Mouse (Mus musculus): ENCODE results near the gene Ctnnbl1. TPM values are rescaled to one million over a fixed set of nuclear protein-coding genes. Genes with fewer than 3 reads are reported as not detected.

Ctnnbl1 gene
- polyA plus RNA-seq, 2 experiments from 2014 or later = 71.0 to 71.9 TPM

DNA sequence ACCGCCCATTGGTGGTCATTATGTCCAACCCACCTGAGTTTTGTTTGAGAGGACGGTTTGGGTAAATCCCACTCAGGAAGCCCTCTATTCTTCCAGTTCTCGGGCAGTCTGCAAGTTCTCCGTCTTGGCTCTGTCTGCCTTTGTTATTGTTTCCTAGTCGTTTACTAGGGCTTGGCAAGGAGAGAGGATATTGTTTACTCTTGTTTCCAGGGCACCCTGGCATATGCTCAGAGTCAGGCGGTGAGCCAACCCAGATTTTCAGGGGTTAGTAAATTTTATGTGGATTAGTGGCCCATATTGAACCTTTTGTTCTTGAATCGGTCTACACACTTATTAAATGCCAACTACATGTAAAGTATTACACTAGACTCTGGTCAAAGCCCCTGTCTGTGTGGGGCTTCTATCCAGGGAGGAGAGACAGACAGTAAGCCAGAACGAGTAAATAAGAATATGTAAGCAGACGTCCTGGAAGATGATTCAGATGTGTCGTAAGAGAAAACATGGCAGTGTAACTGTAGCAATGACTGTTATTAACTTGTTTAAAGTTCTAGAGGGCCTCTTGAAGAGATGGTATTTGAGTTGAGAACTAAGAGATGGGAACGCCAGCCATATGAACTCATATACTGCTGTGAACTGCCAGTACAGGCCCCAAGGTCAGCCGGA is 13.9 kb downstream of the Ctnnbl1 start:
- no peak for ATAC-seq

DNA sequence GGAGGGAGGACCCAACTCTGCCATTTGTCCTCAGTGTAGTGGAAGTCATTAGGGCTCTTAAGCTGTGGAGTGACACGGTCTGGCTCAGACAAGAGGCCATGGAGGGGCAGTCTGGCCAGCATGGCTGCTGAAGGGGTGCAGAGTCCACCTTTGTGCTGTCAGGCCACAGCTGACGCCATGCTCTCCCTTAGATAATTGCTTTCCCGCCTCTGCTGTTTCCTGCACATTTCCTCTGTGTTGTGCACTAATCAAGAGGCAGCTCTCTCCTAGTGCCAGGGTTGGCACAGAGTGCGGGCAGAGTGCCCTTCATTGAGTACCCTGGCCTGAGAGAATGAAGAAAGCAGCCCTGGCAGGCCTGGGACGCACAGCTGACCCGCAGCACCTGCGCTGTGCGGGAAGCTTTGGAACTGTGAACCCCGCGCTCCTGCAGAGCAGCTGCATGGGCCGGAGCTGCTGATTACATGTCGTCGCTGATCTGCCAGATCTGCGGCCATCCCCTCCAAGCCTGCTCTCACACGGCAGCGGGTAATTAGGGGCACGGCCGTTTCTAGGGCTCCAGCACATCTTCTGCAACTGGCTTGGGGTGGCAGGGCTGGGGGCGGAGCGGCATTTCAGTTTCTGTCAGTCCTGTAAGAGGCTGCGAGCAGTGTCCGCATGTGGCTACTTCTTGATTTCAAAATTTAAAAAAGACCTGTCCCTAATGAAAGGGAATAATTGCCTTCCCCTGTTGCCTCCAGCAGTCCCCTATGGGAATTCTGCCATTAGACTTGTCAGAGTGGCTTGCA is 14.6 kb downstream of the Ctnnbl1 start:
- no peak for ATAC-seq

DNA sequence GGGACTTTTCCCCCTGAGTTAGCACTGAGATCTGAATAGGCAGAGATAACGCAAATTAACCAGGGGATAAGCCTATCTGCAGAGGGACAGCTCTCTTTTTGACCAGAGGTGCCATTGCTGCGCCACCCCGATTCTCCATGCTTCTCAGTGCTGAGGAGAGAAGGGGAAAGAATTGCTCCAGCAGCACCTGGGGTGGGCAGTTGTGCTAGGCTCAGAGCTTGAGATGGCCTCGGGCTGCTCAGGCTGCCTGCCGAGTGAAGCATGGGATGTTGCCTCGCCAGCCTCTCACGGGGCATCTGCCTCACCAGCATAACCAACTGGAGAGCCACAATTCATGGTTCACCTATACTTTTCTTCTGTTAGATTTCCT is 15.2 kb downstream of the Ctnnbl1 start:
- ATAC-seq = no peak

DNA sequence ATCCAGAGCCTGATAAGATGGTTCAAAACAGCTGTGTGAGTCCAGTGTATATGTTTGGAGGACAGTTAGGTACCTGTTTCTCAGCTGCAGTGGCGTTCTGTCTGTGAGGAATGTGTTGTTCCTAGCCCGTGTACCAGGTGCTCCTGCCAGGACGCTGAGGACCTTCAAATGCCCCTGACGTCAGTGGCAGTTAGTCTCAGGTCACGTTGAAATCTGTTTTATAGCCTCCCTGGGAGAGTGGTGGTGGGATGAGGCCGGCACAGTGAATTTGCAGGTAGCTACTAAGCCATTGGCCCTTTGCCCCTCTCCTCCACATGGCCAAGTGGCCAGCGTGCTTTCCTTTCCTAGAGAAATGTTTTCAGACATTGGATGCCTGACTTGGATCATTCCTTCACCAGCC is 18.6 kb downstream of the Ctnnbl1 start:
- ATAC-seq = no peak

DNA sequence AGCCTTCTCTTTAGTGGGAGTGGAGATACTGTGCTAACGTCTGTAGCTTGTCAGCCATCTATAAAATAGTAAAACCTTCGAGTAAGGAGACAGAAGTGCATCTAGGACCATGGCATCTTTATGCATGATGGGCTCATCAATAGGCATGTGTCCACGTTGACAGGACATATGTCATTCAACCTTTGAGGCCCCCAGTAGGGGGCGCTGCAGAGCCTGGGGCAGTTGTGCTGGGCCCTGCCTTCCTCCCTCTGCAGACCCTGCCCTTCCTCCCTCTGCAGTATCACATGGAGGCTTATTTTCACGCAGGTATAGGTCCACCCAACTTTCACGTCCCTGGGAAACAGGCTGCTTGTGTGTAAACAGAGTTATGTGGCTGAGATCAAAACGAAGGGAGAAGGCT is 19.0 kb downstream of the Ctnnbl1 start:
- no peak for ATAC-seq

DNA sequence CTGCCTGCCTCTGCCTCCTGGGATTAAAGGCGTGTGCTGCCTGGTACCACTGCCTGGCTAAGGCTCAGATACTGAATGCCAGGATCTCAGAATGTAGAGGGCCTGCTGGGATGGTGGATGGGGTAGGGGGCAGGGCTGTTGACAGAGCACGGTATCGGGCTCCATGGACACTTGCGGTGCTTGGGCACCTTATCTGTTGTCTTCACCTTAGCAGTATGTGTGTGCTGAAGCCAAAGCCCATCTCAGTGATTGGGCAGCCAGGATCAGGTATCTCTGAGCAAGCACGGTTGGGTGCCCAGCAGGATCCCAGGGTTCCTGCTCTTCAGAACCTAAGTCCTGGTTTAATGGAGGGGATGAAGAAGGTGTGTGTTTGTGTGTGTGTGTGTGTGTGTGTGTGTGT is 21.2 kb downstream of the Ctnnbl1 start:
- ATAC-seq = no peak

DNA sequence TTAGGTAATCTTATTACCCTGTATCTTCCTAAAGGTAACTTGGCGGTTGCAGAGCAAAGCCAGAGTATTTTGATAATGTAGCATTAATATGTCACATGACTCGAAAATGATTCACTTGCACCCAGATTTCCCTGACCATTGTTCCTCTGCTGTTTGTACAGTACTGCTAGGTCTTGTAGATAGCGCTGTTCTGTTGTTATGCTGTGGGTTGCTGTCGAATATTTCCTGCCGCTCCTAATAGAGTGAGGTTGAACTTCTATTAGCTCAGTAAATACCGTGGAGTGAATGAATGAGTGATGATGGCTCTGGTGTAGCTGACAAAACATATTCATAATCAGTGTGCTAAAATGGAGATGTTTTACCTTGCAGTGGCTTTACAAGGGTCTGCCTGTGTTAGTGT is 22.5 kb downstream of the Ctnnbl1 start:
- ATAC-seq = no peak

DNA sequence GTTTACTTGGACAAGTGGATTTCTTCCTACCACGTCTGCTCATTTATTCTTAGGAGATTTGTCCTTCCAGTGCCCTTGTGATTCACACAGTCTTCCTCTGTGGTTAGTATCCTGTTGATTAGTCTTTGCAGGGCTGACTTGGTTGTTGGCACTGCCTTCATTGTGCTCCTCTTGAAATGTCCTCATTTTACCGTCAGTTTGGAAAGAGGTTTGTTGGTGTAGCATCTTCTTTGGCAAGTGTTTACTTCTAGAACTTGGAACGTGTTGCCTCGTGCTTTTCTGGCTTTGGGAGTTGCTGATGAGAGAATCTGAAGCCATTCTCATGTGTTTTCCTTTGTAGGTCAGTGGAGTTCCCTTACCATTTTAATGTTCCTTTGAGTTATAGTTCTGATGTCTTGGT is 25.7 kb downstream of the Ctnnbl1 start:
- no peak for ATAC-seq

DNA sequence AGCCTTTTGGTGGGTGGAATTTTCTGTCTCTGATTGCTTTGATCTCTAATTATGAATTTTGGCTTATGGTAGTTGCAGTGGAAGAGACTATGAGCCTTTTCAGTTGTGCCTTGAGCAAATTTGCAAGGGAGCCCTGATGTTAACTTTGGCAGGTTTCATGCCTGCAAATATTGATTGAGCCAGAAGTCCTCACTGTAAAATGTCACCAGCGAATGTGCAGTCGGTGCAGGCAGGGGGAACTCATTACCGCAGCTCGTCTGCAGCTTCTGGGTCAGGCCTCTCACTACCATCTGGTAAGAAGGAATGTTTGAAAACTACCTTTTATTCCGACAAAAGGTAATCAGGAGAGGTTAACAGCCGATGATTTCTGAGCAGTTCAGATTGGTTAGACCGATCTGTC is 29.4 kb downstream of the Ctnnbl1 start:
- no peak for ATAC-seq

DNA sequence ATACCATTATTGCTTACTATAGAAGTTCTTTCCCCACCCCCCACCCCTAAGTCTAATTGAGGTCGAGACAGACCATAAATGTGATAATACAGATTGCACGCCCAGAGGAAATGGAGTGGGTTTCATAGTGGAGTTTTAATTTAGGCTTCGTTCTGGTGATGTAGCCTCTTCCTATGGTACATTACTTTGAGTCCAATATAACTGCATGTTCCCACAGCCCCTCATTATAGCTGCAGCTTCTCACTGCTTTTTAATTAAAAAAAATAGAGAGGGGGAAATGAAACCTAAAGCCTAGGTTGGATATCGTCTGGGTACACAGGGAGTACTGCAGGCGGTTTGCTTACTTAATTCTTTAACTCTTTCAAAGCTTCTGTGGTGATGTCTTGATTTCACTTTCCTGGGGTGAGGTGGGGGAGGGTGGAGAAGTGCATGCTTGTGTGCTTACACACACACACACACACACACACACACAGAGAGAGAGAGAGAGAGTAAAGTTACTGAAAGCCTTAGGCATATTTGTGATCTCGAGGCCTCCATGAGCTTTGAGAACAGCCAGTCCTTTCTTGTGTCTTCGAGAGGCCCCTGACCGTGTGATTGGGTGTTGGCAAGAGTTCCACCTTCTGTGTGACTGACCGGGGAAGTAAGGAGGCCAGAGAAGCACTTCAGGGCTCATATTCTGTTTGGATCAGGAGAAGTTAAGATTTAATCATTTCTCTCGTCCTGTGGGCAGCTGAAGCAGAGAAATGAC is 31.7 kb downstream of the Ctnnbl1 start:
- no peak for ATAC-seq

DNA sequence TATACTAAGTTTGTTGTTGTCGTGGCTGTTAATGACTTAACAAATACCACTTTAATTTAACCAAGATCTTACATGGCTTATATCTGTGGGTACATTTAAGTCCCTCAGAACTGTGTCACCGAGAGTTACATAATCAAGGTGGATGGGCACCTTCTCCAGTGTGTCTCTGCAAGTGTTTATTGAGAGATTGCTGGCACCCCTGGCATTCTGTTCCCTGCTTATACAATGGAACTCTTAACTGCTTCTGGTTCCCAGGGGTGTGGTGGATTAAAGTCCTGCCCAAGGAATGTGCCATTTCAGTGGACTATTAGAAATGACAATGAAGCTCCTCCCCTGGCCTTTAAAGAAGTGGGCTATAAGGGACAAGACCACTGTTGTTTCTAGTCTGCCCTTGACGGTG is 33.6 kb downstream of the Ctnnbl1 start:
- ATAC-seq = no peak

DNA sequence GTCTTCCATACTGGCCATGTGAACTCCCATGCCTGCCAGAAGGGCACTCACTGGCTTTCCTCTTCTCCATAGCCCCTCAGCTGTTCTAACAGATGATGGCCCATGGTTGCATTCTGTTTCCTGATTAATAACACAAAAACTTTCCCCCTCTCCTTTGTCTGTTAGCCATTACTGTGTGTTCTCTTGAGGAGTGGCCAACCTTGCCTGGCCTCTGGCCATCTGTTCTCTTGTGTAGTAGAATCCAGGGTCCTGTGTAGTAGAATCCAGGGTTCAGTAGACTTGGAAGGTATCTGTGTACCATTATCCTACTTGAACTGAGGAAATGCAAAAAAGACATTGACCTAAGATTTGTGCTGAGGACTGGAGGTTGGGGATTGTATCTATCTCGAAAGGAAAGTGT is 36.5 kb downstream of the Ctnnbl1 start:
- no peak for ATAC-seq

DNA sequence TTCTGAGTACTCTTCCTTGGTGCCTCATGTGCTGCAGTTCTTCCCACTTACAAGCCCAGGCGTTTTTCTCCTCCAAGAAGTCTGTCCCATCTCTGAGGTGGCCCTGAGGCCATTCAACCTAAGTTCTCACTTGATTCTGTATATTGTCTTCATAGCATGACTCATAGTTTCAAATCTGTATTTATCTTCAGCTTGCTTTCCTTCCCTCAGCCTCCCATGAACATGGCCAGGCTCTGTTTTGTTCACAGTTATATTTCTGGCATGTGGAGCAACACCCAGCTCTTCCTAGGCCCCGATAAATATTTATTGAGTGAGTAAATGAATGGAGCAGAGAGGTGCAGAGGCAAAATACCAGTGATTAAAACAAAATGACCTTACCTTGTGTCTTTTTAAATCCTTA is 38.8 kb downstream of the Ctnnbl1 start:
- no peak for ATAC-seq

DNA sequence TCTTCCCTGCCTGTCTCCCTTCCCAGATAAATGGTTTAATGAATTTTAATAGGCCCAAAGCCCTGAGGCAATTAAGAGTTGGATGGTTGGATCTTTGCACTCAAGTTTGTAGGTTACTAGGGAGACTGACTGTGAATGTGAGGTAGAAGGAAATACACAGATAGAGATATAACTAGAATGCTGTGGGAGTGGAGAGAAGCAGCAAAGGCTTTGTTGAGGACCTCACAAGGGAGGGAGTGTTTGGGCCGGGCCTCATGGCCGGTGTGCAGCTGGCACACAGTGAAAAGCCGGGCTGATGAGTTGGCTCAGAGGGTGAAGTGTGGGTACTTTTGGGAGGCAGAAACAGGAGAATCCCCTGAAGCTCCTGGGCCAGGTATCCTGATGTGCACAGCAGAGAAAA is 43.8 kb downstream of the Ctnnbl1 start:
- no peak for ATAC-seq

DNA sequence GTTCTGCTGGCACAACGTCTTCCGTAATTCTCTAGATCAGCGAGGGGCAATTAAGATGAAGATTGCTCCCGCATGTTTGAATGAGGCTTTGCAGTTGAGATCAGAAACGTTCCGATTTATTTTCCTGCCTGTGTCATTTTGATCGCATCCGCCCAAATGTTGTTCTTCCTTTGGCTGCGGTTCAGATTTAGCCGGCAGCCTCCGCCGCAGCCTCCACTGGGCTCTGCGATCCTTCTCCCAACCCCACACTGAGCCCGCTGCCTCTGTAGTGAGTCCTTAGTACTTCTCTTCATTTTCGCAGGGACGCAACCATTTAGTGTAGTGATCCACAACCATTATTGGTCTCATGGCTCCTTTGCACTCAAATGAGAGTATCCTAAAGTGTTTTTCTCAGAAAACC is 46.0 kb downstream of the Ctnnbl1 start:
- no peak for ATAC-seq

DNA sequence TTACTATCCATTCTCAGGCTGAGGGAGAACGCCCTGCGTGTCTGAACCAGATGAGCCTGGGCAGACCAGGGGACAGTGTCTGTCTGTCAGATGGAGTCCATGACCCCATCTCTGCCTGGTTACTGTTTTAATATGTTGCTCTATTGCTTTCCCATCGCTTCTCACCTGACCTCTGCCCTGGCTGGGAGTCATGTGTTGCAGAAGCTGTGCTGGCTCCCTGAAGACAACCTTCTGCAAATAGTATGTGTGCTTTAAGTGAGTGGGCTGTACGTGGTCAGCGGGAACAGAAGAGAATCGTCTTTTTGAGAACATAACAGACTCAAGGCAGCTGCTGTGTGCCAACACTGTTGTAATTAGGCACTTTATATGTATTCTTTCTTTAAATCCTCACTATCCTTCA is 47.0 kb downstream of the Ctnnbl1 start:
- no peak for ATAC-seq

DNA sequence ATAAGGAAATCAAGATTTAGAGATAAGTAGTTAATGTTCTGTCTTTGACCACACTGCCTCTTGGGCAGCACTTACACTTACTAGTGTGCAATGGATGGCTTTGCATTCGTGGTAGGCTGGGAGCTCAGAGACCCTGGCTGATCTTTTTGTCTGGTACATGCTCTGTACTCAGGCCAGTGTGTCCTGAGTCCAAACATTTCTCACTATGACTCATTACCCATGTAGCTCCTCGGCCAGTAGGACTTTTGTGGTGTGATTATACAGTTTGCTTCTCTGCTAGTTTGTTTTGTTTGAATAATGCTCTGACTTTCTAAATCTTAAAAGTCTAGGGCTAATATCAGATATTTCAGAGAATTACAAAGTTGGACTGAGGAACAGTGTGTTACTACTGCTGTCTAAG is 47.4 kb downstream of the Ctnnbl1 start:
- no peak for ATAC-seq

DNA sequence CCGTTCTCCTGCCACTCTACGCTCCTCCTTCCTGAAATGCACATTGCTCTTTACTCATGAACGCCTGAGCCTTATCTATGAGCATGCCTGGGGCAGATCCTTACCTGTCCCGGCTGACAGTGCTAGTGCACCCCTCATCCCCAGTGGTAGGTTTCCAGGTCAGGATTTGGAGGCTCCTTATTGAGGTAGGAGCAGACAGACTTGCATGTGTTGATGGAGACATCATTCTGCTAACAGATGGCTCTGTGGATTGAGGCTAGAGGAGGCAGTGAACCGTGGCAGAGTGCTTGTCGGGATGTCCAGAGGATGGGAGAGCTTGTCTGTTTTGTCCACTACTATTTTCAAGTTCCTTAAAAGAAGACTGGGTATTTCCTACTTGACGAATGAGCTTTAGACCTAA is 52.0 kb downstream of the Ctnnbl1 start:
- no peak for ATAC-seq

DNA sequence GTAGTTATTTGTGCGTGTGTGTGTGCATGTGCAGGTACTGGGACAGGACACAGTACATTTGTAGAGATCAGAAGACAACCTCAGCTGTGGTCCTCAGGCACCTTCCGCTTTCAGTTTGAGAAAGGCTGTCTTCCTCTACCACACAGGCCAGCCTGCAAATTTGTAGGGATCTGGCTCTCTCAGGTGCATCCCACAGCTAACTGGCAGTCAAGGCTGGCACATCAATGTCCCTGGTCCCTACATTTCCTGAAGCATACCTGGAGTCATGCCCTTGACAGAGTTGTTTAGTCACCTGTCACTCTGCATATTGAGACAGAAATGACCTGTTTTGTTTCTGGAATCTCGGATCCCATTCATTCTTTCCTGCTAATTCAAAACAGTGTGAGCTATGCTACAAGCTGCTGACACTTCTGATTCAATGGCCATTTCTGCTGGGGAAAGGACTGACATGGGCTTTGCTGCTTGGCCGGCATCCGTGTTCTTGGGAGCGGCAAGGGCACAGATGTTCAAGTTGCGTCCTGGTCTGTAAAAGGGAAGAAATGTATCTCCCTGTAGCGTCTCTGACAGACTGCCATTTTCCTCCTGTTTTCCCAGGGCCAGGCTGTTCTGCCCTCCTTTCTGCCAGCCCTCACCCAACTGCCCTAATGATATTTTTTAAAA is 53.8 kb downstream of the Ctnnbl1 start:
- ATAC-seq = no peak

DNA sequence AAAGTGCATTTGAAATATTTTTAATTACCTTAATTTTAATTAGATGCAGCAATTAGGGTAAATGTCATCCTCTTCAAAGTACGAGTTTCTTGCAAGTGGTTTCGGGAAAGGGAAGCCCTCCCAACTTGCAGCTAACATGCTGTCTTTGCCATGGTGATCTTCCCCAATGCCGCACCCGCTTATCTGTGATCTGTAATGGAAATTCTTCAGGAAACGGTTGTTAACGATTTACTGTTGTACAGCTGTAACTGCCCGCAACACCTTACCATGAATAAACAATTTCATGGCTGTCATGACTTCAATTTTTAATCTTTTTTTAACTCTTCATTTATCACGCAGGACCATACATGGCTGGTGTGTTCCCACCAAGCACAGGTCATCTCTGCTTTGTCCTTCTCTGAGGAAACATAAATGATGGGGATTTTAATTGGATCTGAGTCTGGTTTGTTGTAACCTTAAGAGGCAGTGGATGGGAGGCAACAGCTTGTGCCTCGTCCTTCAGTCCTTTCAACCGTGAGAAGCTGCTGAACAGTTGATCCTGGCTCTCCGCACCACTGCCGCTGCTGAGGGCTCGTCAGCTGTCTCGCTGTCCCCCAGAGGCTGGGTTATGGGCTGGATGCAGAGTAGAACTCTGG is 54.4 kb downstream of the Ctnnbl1 start:
- ATAC-seq = no peak

DNA sequence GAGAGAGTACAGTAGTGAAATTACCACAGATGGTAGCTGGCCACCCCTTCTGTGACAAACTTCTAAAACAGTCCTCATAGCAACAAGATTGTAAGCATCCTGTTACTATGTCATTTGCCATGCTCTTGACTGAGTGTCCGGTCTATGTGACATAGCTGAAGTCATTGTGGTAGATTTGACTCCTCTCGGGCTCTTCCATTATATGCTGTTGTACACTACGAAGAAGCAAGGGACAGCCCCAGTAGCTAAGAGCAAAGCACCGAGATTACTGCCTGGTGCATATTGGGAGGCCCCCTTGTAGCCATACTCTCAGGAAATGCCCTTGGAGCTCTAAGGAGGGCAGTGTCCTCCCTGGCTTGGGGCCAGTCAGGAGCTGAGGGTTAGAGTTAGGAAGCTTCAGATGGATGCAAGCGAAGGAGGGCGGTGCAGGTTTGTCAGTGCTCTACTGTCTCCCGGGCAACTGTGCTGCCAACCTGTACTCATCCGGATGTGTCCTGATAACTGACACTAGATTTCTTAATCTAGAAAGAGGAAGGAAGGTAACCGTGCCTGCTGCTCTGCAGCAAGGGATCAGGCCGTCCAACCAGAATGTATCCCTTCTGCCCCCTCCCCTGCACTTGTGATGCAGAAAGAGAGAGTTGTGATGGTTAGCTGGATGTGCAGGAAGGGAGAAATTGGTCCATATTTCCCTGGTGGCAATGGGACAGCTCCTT is 55.8 kb downstream of the Ctnnbl1 start:
- ATAC-seq = no peak

DNA sequence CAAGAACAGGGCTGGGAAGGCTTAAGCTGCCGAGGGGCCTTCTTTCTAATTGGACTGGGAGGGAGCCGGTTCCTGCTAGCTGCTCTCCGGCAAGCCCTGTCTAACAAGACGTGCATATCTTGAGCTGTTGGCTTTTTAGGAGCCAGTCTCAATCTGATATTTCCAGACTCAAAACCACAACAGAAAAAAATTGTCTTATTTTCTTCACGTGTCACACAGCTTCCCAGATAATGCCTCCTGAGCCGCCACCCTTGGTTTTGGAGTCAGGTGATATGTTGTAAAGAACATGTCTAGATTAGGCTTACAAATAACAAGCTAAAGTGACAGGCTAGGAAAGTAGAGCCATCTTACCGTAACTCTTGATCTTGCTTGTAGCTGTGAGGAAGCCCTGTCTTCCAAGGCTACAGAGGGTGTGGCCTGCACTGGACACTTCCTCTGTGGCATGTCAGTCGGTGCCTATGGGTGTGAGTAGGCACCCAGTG is 56.7 kb downstream of the Ctnnbl1 start:
- ATAC-seq = no peak

Measured in CD4-positive, CD25-positive, alpha-beta regulatory T cell, adult 4 months (primary cell).